ENCODE assay signal across 8 mouse cellular contexts in genomic region chrX:134275715-134276114, GRCm38 (mm10). TPM values are rescaled to one million over a fixed set of nuclear protein-coding genes. Genes with fewer than 3 reads are reported as not detected.
DNase-seq lines count a peak whose midpoint lies in the region; ATAC-seq lines count a peak whose summit lies in the region.

No protein-coding gene starts in this region.

- no peak for DNase-seq in midbrain, embryonic 11.5 days (ENCODE audit: low spot score, missing footprints)
- DNase-seq in cerebellum, adult 18-20 months = peak; percentile 14 to 26
- peak; percentile 66 for DNase-seq in kidney, postnatal 10 days
- peak; percentile 15 for DNase-seq in yolk sac, embryonic 10.5 days (ENCODE audit: low spot score)
- no peak for DNase-seq in left cerebral cortex, adult 11 months (ENCODE audit: low spot score)
- DNase-seq in gastrocnemius, postnatal 36 days = no peak

- no peaks in the 10 kb centered on the region for H3K9me3 ChIP-seq in midbrain, embryonic 11.5 days (ENCODE audit: control insufficient read depth, low read length)
- H3K9me3 ChIP-seq in midbrain, embryonic 16.5 days (replicated peaks; ENCODE audit: control insufficient read depth, low read length, poor library complexity, severe bottlenecking) = no peaks in the 10 kb centered on the region
- H3K9me3 ChIP-seq in heart, embryonic 15.5 days (replicated peaks) = no peaks in the 10 kb centered on the region

- 31% methylated on average over 6 of the region's 6 CpGs for WGBS in midbrain, embryonic 11.5 days
- WGBS in midbrain, embryonic 16.5 days = 21% methylated on average over 6 of the region's 6 CpGs
- WGBS in heart, embryonic 15.5 days = 24% methylated on average over 6 of the region's 6 CpGs

- H3K4me3 ChIP-seq in midbrain, embryonic 11.5 days (ENCODE audit: low read depth, low read length) = no peak overlapping the region
- no peak overlapping the region for H3K4me3 ChIP-seq in midbrain, embryonic 16.5 days (ENCODE audit: low read depth, low read length)
- H3K4me3 ChIP-seq in heart, embryonic 15.5 days = peak overlapping the region; percentile 52

- 0 out of 2 replicates have a peak, but pooled peaks have one; percentile 52 for ATAC-seq in midbrain, embryonic 11.5 days (ENCODE audit: low FRiP score)
- no peak for ATAC-seq in midbrain, embryonic 16.5 days
- ATAC-seq in heart, embryonic 15.5 days (replicated peaks; ENCODE audit: insufficient number of reproducible peaks, insufficient read depth, low FRiP score, low read depth) = no peak

- H3K27me3 ChIP-seq in midbrain, embryonic 11.5 days (ENCODE audit: control insufficient read depth, insufficient read depth, low read length) = no peaks in the 10 kb centered on the region; the same call in 1 of the 2 replicates
- H3K27me3 ChIP-seq in midbrain, embryonic 16.5 days (ENCODE audit: control insufficient read depth, insufficient read depth, low read depth, low read length) = no peaks in the 10 kb centered on the region
- H3K27me3 ChIP-seq in heart, embryonic 15.5 days = no peaks in the 10 kb centered on the region

- intact Hi-C loops in gastrocnemius, postnatal 36 days (cut with DNase I) = no loop called here

- no peak overlapping the region for H3K27ac ChIP-seq in midbrain, embryonic 11.5 days (ENCODE audit: low read depth, low read length)
- no peak overlapping the region for H3K27ac ChIP-seq in midbrain, embryonic 16.5 days (ENCODE audit: low read length)
- peak overlapping the region; percentile 90 for H3K27ac ChIP-seq in heart, embryonic 15.5 days

- no peaks in the 10 kb centered on the region; the same call in 1 of the 2 replicates for H3K4me1 ChIP-seq in midbrain, embryonic 11.5 days (ENCODE audit: control insufficient read depth, insufficient read depth, low read length)
- no peaks in the 10 kb centered on the region for H3K4me1 ChIP-seq in midbrain, embryonic 16.5 days (ENCODE audit: control insufficient read depth, insufficient read depth, low read length)
- H3K4me1 ChIP-seq in heart, embryonic 15.5 days (replicated peaks) = no peaks in the 10 kb centered on the region

- H3K9ac ChIP-seq in midbrain, embryonic 11.5 days (ENCODE audit: low read length) = no peak overlapping the region
- H3K9ac ChIP-seq in midbrain, embryonic 16.5 days (ENCODE audit: low read depth, low read length) = no peak overlapping the region
- peak overlapping the region; percentile 47; the same call in 1 of the 2 replicates for H3K9ac ChIP-seq in heart, embryonic 15.5 days

- no peak overlapping the region for H3K4me2 ChIP-seq in midbrain, embryonic 11.5 days
- no peak overlapping the region for H3K4me2 ChIP-seq in midbrain, embryonic 16.5 days (ENCODE audit: low read length)
- H3K4me2 ChIP-seq in heart, embryonic 15.5 days = peak overlapping the region; percentile 54

- no peaks in the 10 kb centered on the region for H3K36me3 ChIP-seq in midbrain, embryonic 11.5 days (ENCODE audit: control insufficient read depth, insufficient read depth, low read length)
- H3K36me3 ChIP-seq in midbrain, embryonic 16.5 days (ENCODE audit: control insufficient read depth, insufficient read depth, low read length) = no peaks in the 10 kb centered on the region
- H3K36me3 ChIP-seq in heart, embryonic 15.5 days = no peaks in the 10 kb centered on the region

RNA-seq across cellular contexts. Expression of gene Trmt2b, which starts 1.1 kb away (rescaled TPM):
- polyA plus RNA-seq in midbrain, embryonic 11.5 days (2014; fragmentation: Nextera tagmentation; extraction: Ambion mirVana) = 7.8 and 9.4 TPM in 2 replicates
- polyA plus RNA-seq in midbrain, embryonic 16.5 days (2015; fragmentation: Nextera tagmentation; extraction: Ambion mirVana) = 4.7 TPM in 2 replicates
- polyA plus RNA-seq in heart, embryonic 15.5 days (2015; fragmentation: Nextera tagmentation; extraction: Ambion mirVana) = 37.5 and 39.3 TPM in 2 replicates
- total RNA-seq in gastrocnemius, postnatal 36 days (2021) = 10 to 100 TPM; 11.1 to 12.7 TPM

RNA-seq across cellular contexts. Expression of gene Tmem35a, which starts 19.3 kb away (rescaled TPM):
- 27.7 and 31.2 TPM in 2 replicates for polyA plus RNA-seq in midbrain, embryonic 11.5 days (2014; fragmentation: Nextera tagmentation; extraction: Ambion mirVana)
- 126 TPM in 2 replicates for polyA plus RNA-seq in midbrain, embryonic 16.5 days (2015; fragmentation: Nextera tagmentation; extraction: Ambion mirVana)
- polyA plus RNA-seq in heart, embryonic 15.5 days (2015; fragmentation: Nextera tagmentation; extraction: Ambion mirVana) = 18.5 and 19.9 TPM in 2 replicates
- under 1 TPM; 0.13 to 0.17 TPM for total RNA-seq in gastrocnemius, postnatal 36 days (2021)

RNA-seq across cellular contexts. Expression of gene Cenpi, which starts 32.2 kb away (rescaled TPM):
- 27.7 and 31.9 TPM in 2 replicates for polyA plus RNA-seq in midbrain, embryonic 11.5 days (2014; fragmentation: Nextera tagmentation; extraction: Ambion mirVana)
- polyA plus RNA-seq in midbrain, embryonic 16.5 days (2015; fragmentation: Nextera tagmentation; extraction: Ambion mirVana) = 3.9 and 6.1 TPM in 2 replicates
- 22.2 and 26.9 TPM in 2 replicates for polyA plus RNA-seq in heart, embryonic 15.5 days (2015; fragmentation: Nextera tagmentation; extraction: Ambion mirVana)
- under 1 TPM; 0.10 to 0.71 TPM for total RNA-seq in gastrocnemius, postnatal 36 days (2021)

RNA-seq across cellular contexts. Expression of gene Nox1, which starts 54.0 kb away (rescaled TPM):
- 0.12 TPM in 1 of 2 replicates, not detected in the other for polyA plus RNA-seq in midbrain, embryonic 11.5 days (2014; fragmentation: Nextera tagmentation; extraction: Ambion mirVana)
- 0.11 and 0.12 TPM in 2 replicates for polyA plus RNA-seq in midbrain, embryonic 16.5 days (2015; fragmentation: Nextera tagmentation; extraction: Ambion mirVana)
- polyA plus RNA-seq in heart, embryonic 15.5 days (2015; fragmentation: Nextera tagmentation; extraction: Ambion mirVana) = 0.21 and 0.52 TPM in 2 replicates
- under 1 TPM in 1 of 2 experiments, not detected in 1; 0.84 TPM for total RNA-seq in gastrocnemius, postnatal 36 days (2021)

Comparison
In these comparisons a context has a peak if more than half of its experiments do, and no peak if none do; other contexts are left out.
1. DNase-seq: peak in cerebellum, adult 18-20 months (2 of 2), kidney, postnatal 10 days (single experiment) and yolk sac, embryonic 10.5 days (single experiment); none in midbrain, embryonic 11.5 days (single experiment), left cerebral cortex, adult 11 months (single experiment) and gastrocnemius, postnatal 36 days (0 of 2).